Mouse (Mus musculus): Measurements from ENCODE around the gene Cbfb.

- TF ChIP-seq ZC3H11A (IDR thresholded peaks at IDR 0.05; ENCODE audit: borderline replicate concordance, low read depth, low read length) (no peak), ZNF384 (IDR thresholded peaks at IDR 0.05; ENCODE audit: low read depth, low read length) (no peak), MAFK (IDR thresholded peaks at IDR 0.05; ENCODE audit: insufficient read depth, low read depth, low read length) (no peak), CHD2 (IDR thresholded peaks at IDR 0.05; ENCODE audit: low read depth, low read length) (no peak), HCFC1 (IDR thresholded peaks at IDR 0.05; ENCODE audit: borderline replicate concordance, insufficient read depth, low read length) (no peak)
These were observed 53.4 kb downstream of the Cbfb start for GRCm38 (mm10) chr8:105223850-105224249.

Measured in ES-E14 (cell line).